Mouse (Mus musculus) megakaryocyte-erythroid progenitor cell, adult 5 weeks (primary cell): ENCODE measurements around the gene Fbxl13. TPM values are rescaled to one million over a fixed set of nuclear protein-coding genes. Genes with fewer than 3 reads are reported as not detected.

Experiments
- polyA plus RNA-seq: library from polyadenylated mRNA; stranded (reverse); fragments of >175 nt; gene quantifications from 2 replicates; pipeline ENCODE4 v1.2.3, GENCODE M21; 2012

The Fbxl13 gene
- polyA plus RNA-seq, result 0.03 and 0.20 TPM in 2 replicates

GRCm38 (mm10) chr5:21645439-21646132 is at the start of gene Fbxl13, which contains the start of gene Armc10:
Gene Fbxl13, minus strand, starts transcription at chr5:21645634.
Gene Armc10, plus strand, starts transcription at chr5:21645813.

GRCm38 (mm10) chr5:21543409-21544201 is 101.8 kb downstream of the Fbxl13 start, which contains the start of gene Lrrc17:
Gene Lrrc17, plus strand, starts transcription at chr5:21543559.

Other genes with a start within 250 kb of the Fbxl13 start
- gene Ccdc146, start 221.0 kb downstream of the Fbxl13 start, polyA plus RNA-seq, result not detected in 2 replicates
- 2.6 and 3.1 TPM in 2 replicates for gene Fam185a, start 220.7 kb downstream of the Fbxl13 start, polyA plus RNA-seq
- not detected in 2 replicates for gene Lrrc17, start 102.1 kb downstream of the Fbxl13 start, polyA plus RNA-seq
- 37.5 and 45.9 TPM in 2 replicates for gene Armc10, start 179 bp upstream of the Fbxl13 start, polyA plus RNA-seq
- gene Napepld, start 55.8 kb upstream of the Fbxl13 start, polyA plus RNA-seq, result 0.66 and 1.2 TPM in 2 replicates
- gene Pmpcb, start 91.5 kb upstream of the Fbxl13 start, polyA plus RNA-seq, result 43.5 and 44.4 TPM in 2 replicates
- 62.1 and 64.1 TPM in 2 replicates for gene Dnajc2, start 139.6 kb upstream of the Fbxl13 start, polyA plus RNA-seq
- gene Psmc2, start 139.6 kb upstream of the Fbxl13 start, polyA plus RNA-seq, result 8.4 and 10.8 TPM in 2 replicates
- gene Slc26a5, start 220.0 kb upstream of the Fbxl13 start, polyA plus RNA-seq, result not detected in 2 replicates